Mouse (Mus musculus): ENCODE results near the gene C1qa.

Gene C1qa

DNA sequence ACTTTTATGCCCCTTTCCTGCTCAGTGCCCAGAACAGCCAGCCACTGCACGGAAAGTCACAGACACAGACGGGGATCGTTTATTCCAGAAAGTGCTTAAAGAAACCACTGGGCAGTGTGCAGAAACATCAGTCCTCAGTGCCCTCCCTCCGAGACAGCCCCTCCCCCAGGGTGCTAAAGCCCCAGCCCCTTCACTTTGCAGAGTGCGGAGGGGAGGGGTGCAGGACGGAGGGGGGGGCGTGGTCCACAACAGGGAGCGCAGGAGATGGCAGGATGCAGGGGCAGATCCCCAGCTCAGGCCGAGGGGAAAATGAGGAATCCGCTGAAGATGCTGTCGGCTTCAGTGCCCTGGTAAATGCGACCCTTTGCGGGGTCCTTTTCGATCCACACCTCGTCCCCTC is 2.7 kb downstream of the C1qa start:
- TF ChIP-seq NANOG (IDR thresholded peaks at IDR 0.05; ENCODE audit: borderline replicate concordance, low read length) (no peak), CTCF (conservative IDR thresholded peaks at IDR 0.05; ENCODE audit: low read length) (no peak), POU5F1 (IDR thresholded peaks at IDR 0.05; ENCODE audit: borderline replicate concordance, low read length) (no peak)
- Histone ChIP-seq H3K9me3 (ENCODE audit: low read length) (peaks cover 4% of the 10 kb centered on the region; the same call in 1 of the 2 replicates), H3K4me3 (replicated peaks; ENCODE audit: low read length) (peak overlapping the region; percentile 49)

DNA sequence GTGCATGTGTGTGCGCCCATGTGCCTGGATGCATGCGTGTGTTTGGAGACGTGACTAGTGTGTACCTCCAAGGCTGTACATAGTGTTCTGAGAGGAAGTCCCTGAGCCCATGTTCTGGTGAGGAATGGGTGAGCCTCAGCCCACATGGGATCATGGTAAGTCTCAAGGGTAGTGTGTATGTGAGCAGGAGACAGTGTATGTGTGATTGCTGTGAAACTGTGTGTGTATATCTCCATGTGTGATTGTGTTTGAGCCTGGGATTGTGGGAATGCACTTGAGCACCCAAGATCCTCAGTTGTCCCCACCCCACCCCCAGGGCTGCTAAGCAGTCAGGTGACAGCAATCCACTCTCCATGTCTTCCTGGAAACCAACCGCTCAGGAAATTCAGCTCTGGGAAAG is 3.8 kb downstream of the C1qa start:
- no peak for TF ChIP-seq POU5F1 (IDR thresholded peaks at IDR 0.05; ENCODE audit: borderline replicate concordance, low read length)
- no peak for TF ChIP-seq NANOG (IDR thresholded peaks at IDR 0.05; ENCODE audit: borderline replicate concordance, low read length)
- TF ChIP-seq CTCF (conservative IDR thresholded peaks at IDR 0.05; ENCODE audit: low read length): no peak
- Histone ChIP-seq H3K9me3 (ENCODE audit: low read length) (peaks cover 4% of the 10 kb centered on the region; the same call in 1 of the 2 replicates), H3K27me3 (ENCODE audit: insufficient read depth, low read length) (peaks cover 44% of the 10 kb centered on the region), H3K4me3 (replicated peaks; ENCODE audit: low read length) (no peak overlapping the region), H3K4me1 (replicated peaks; ENCODE audit: low read depth, low read length) (peaks cover 49% of the 10 kb centered on the region), H3K36me3 (ENCODE audit: insufficient read depth, low read length) (no peaks in the 10 kb centered on the region)

More for the DNA sequence above, 2.7 kb downstream of the C1qa start:
- Histone ChIP-seq H3K36me3 (ENCODE audit: insufficient read depth, low read length) (no peaks in the 10 kb centered on the region), H3K4me1 (replicated peaks; ENCODE audit: low read depth, low read length) (peaks cover 59% of the 10 kb centered on the region), H3K27me3 (ENCODE audit: insufficient read depth, low read length) (peaks cover 37% of the 10 kb centered on the region)

- H3K27me3 ChIP-seq (ENCODE audit: insufficient read depth, low read length): peaks cover 47% of the 10 kb centered on the region
- peaks cover 4% of the 10 kb centered on the region; the same call in 1 of the 2 replicates for H3K9me3 ChIP-seq (ENCODE audit: low read length)
- no peak overlapping the region for H3K4me3 ChIP-seq (replicated peaks; ENCODE audit: low read length)
- no peaks in the 10 kb centered on the region for H3K36me3 ChIP-seq (ENCODE audit: insufficient read depth, low read length)
- peaks cover 42% of the 10 kb centered on the region for H3K4me1 ChIP-seq (replicated peaks; ENCODE audit: low read depth, low read length)
- no peak for TF ChIP-seq POU5F1 (IDR thresholded peaks at IDR 0.05; ENCODE audit: borderline replicate concordance, low read length)
- no peak for TF ChIP-seq NANOG (IDR thresholded peaks at IDR 0.05; ENCODE audit: borderline replicate concordance, low read length)
- TF ChIP-seq CTCF (conservative IDR thresholded peaks at IDR 0.05; ENCODE audit: low read length): peak; percentile 57
These were observed 4.7 kb downstream of the C1qa start for GRCm38 (mm10) chr4:136893691-136894543.

GRCm38 (mm10) chr4:136892811-136893210 is 5.8 kb downstream of the C1qa start, which contains the start of gene C1qc:
TSS of gene C1qc (minus strand) at chr4:136893065.
- TF ChIP-seq CTCF (conservative IDR thresholded peaks at IDR 0.05; ENCODE audit: low read length) (no peak), POU5F1 (IDR thresholded peaks at IDR 0.05; ENCODE audit: borderline replicate concordance, low read length) (no peak), NANOG (IDR thresholded peaks at IDR 0.05; ENCODE audit: borderline replicate concordance, low read length) (no peak)
- Histone ChIP-seq H3K4me3 (replicated peaks; ENCODE audit: low read length) (no peak within 1 kb of the TSS), H3K36me3 (ENCODE audit: insufficient read depth, low read length) (no peaks in the 10 kb centered on the region)

DNA sequence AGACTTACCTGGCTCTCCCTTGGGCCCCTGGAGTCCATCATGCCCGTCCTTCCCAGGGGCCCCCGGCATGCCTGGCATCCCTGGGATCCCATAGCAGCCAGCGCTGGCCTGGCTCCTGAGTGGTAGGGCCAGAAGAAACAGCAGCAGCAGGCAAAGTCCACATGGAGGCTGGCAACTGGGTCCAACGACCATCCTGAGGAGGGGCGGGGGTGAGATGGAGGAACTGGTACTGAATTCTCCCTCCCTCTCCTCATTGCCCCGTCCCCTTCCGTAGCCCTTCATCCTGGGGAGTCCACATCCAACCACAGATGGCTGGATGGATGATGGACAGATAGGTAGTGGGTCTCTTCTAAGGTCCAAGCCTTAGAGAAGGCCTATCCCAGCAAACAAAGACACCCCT is 6.2 kb downstream of the C1qa start:
- Histone ChIP-seq H3K36me3 (ENCODE audit: insufficient read depth, low read length) (no peaks in the 10 kb centered on the region), H3K4me3 (replicated peaks; ENCODE audit: low read length) (no peak overlapping the region), H3K9me3 (ENCODE audit: low read length) (no peaks in the 10 kb centered on the region), H3K27me3 (ENCODE audit: insufficient read depth, low read length) (peaks cover 43% of the 10 kb centered on the region), H3K4me1 (replicated peaks; ENCODE audit: low read depth, low read length) (peaks cover 31% of the 10 kb centered on the region)
- TF ChIP-seq NANOG (IDR thresholded peaks at IDR 0.05; ENCODE audit: borderline replicate concordance, low read length): no peak
- TF ChIP-seq CTCF (conservative IDR thresholded peaks at IDR 0.05; ENCODE audit: low read length): no peak
- TF ChIP-seq POU5F1 (IDR thresholded peaks at IDR 0.05; ENCODE audit: borderline replicate concordance, low read length): no peak

More at GRCm38 (mm10) chr4:136892811-136893210, 5.8 kb downstream of the C1qa start, which contains the start of gene C1qc:
- H3K4me1 ChIP-seq (replicated peaks; ENCODE audit: low read depth, low read length): peaks cover 31% of the 10 kb centered on the region
- no peaks in the 10 kb centered on the region for H3K9me3 ChIP-seq (ENCODE audit: low read length)
- H3K27me3 ChIP-seq (ENCODE audit: insufficient read depth, low read length): peaks cover 47% of the 10 kb centered on the region

- TF ChIP-seq NANOG (IDR thresholded peaks at IDR 0.05; ENCODE audit: borderline replicate concordance, low read length) (no peak), CTCF (conservative IDR thresholded peaks at IDR 0.05; ENCODE audit: low read length) (no peak), POU5F1 (IDR thresholded peaks at IDR 0.05; ENCODE audit: borderline replicate concordance, low read length) (no peak)
- peaks cover 30% of the 10 kb centered on the region for H3K27me3 ChIP-seq (ENCODE audit: insufficient read depth, low read length)
- H3K9me3 ChIP-seq (ENCODE audit: low read length): no peaks in the 10 kb centered on the region
- peaks cover 21% of the 10 kb centered on the region for H3K4me1 ChIP-seq (replicated peaks; ENCODE audit: low read depth, low read length)
- H3K4me3 ChIP-seq (replicated peaks; ENCODE audit: low read length): no peak overlapping the region
- H3K36me3 ChIP-seq (ENCODE audit: insufficient read depth, low read length): no peaks in the 10 kb centered on the region
These were observed 7.5 kb downstream of the C1qa start for GRCm38 (mm10) chr4:136891115-136891514.

- Histone ChIP-seq H3K36me3 (ENCODE audit: insufficient read depth, low read length) (no peaks in the 10 kb centered on the region), H3K4me1 (replicated peaks; ENCODE audit: low read depth, low read length) (peaks cover 10% of the 10 kb centered on the region), H3K27me3 (ENCODE audit: insufficient read depth, low read length) (peaks cover 30% of the 10 kb centered on the region), H3K4me3 (replicated peaks; ENCODE audit: low read length) (no peak overlapping the region), H3K9me3 (ENCODE audit: low read length) (no peaks in the 10 kb centered on the region)
- no peak for TF ChIP-seq CTCF (conservative IDR thresholded peaks at IDR 0.05; ENCODE audit: low read length)
- no peak for TF ChIP-seq POU5F1 (IDR thresholded peaks at IDR 0.05; ENCODE audit: borderline replicate concordance, low read length)
- TF ChIP-seq NANOG (IDR thresholded peaks at IDR 0.05; ENCODE audit: borderline replicate concordance, low read length): no peak
These were observed 8.6 kb downstream of the C1qa start for GRCm38 (mm10) chr4:136889981-136890380.

- no peaks in the 10 kb centered on the region for H3K9me3 ChIP-seq (ENCODE audit: low read length)
- H3K4me1 ChIP-seq (replicated peaks; ENCODE audit: low read depth, low read length): no peaks in the 10 kb centered on the region
- no peaks in the 10 kb centered on the region for H3K36me3 ChIP-seq (ENCODE audit: insufficient read depth, low read length)
- TF ChIP-seq NANOG (IDR thresholded peaks at IDR 0.05; ENCODE audit: borderline replicate concordance, low read length) (no peak), POU5F1 (IDR thresholded peaks at IDR 0.05; ENCODE audit: borderline replicate concordance, low read length) (no peak), CTCF (conservative IDR thresholded peaks at IDR 0.05; ENCODE audit: low read length) (no peak)
- H3K4me3 ChIP-seq (replicated peaks; ENCODE audit: low read length): no peak overlapping the region
- H3K27me3 ChIP-seq (ENCODE audit: insufficient read depth, low read length): peaks cover 36% of the 10 kb centered on the region
These were observed 10.9 kb downstream of the C1qa start for GRCm38 (mm10) chr4:136887714-136888113.

Data from E14TG2a.4 (cell line).